Mouse (Mus musculus) heart, embryonic 16.5 days (tissue): ENCODE data around the gene Acsf2. TPM values are rescaled to one million over a fixed set of nuclear protein-coding genes. Genes with fewer than 3 reads are reported as not detected.

Experiments used
- ATAC-seq: fragments of 200-750 bp; cut with Nextera tagmentation; replicated peaks from 2 replicates; pipeline ENCODE4 v1.8.0; 2017; ENCODE audit warnings: moderate number of reproducible peaks; ENCODE audit not compliant: insufficient read depth, low FRiP score; ENCODE audit errors: extremely low read depth
- H3K27ac ChIP-seq: fragments of 300-500 bp; sonication (generic); 2 replicates; pipeline ENCODE4 v1.5.1; 2014; ENCODE audit warnings: mild to moderate bottlenecking, low read length, control low read depth, moderate library complexity
- H3K27me3 ChIP-seq: fragments of 300-500 bp; sonication (generic); 2 replicates; pipeline ENCODE4 v1.6.1; 2014; ENCODE audit warnings: low read length, mixed read lengths; ENCODE audit not compliant: control insufficient read depth, insufficient read depth
- H3K36me3 ChIP-seq: fragments of 300-500 bp; sonication (generic); 2 replicates; pipeline ENCODE4 v1.6.1; 2014; ENCODE audit not compliant: control insufficient read depth, insufficient read depth
- H3K4me1 ChIP-seq: fragments of 300-500 bp; sonication (generic); 2 replicates; pipeline ENCODE4 v1.6.1; 2014; ENCODE audit warnings: low read length, mixed read lengths; ENCODE audit not compliant: control insufficient read depth, insufficient read depth
- H3K4me2 ChIP-seq: fragments of 300-500 bp; sonication (generic); 2 replicates; pipeline ENCODE4 v1.6.1; 2014; ENCODE audit warnings: low read depth, mild to moderate bottlenecking, control low read depth, low read length
- H3K4me3 ChIP-seq: fragments of 300-500 bp; sonication (generic); 2 replicates; pipeline ENCODE4 v1.5.1; 2014; ENCODE audit warnings: mild to moderate bottlenecking, control low read depth, low read length
- H3K9ac ChIP-seq: fragments of 300-500 bp; sonication (generic); 2 replicates; pipeline ENCODE4 v1.6.1; 2014; ENCODE audit warnings: low read length, control low read depth
- H3K9me3 ChIP-seq: fragments of 300-500 bp; sonication (generic); replicated peaks from 2 replicates; pipeline ENCODE4 v1.6.1; 2016; ENCODE audit warnings: low read length; ENCODE audit not compliant: control insufficient read depth
- WGBS: fragments of 180-500 bp; shearing (Covaris S2); extraction: QIAGEN DNeasy Blood & Tissue Kit; methylation state at CpG from one replicate; pipeline ENCODE4 v1.1.7; 2014; 5-methylcytosine and 5-hydroxymethylcytosine counted together
- polyA plus RNA-seq: library from polyadenylated mRNA; unstranded; fragments of >200 nt; fragmentation: Nextera tagmentation; extraction: Ambion mirVana; gene quantifications from 2 replicates; pipeline ENCODE4 v1.2.1, GENCODE M21; 2015

Acsf2 gene
- polyA plus RNA-seq, 1 experiment from 2014 or later, result 2.7 TPM

DNA sequence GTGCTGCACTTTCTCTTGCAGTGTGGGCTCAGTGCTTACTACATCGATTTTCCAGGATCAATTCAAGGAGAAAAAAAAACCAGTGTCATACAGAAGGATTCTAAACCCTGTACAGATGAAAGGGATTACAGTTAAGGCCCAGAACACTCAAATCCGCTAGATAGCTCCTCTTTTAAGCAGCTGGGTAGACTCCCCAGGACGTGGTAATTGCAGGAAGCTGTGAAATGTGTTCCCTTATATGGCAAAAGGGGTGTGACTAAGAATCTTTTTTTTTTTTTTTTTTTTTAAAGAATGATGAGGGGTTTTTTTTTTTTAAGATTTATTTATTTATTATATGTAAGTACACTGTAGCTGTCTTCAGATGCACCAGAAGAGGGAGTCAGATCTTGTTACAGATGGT is 72.8 kb downstream of the Acsf2 start:
- H3K36me3 ChIP-seq, result no peaks in the 10 kb centered on the region
- no peak overlapping the region for H3K4me3 ChIP-seq
- no peak overlapping the region for H3K27ac ChIP-seq
- H3K4me2 ChIP-seq, result no peak overlapping the region
- ATAC-seq, result no peak
- no peaks in the 10 kb centered on the region for H3K9me3 ChIP-seq
- H3K4me1 ChIP-seq, result no peaks in the 10 kb centered on the region
- H3K9ac ChIP-seq, result no peak overlapping the region
- 63% methylated on average over 3 of the region's 3 CpGs for WGBS
- H3K27me3 ChIP-seq, result no peaks in the 10 kb centered on the region

DNA sequence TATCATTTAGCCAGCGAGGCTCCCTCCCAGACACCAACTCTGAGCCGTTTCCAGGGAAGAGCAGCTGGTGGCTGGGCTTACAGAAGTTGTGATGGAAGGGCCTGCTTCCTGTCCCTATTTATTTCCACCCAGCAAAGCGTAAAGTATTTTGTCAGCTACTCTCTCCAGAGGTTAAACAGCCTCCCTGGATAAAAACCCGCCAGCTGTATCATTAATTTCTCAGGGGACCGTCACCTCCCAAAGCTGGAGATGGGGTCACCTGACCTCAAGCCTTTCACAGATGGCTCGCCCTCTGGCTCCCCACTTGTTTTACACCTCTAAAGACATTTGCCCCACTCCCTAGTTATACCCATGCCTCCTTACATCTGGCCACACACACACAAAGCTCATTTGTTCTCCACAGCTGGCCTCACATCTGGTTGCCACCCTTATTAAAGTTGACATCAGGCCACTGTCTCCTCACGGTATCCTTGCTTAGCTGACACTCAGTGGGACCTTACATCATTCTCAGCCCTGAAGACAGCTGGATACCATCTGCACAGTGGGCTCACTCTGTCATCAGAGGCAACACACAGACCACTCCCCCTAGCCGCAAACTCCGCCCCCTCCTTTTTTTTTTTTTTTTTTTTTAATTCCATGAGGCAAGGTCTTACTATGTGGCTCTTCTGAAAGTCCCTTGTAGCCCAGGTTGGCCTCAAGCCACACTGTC is 75.3 kb downstream of the Acsf2 start:
- H3K27ac ChIP-seq, result no peak overlapping the region
- no peak overlapping the region for H3K4me2 ChIP-seq
- no peak overlapping the region for H3K4me3 ChIP-seq
- no peaks in the 10 kb centered on the region for H3K36me3 ChIP-seq
- no peaks in the 10 kb centered on the region for H3K27me3 ChIP-seq
- no peak overlapping the region for H3K9ac ChIP-seq
- no peaks in the 10 kb centered on the region for H3K9me3 ChIP-seq
- H3K4me1 ChIP-seq, result peaks cover 10% of the 10 kb centered on the region
- WGBS, result 55% methylated on average over 9 of the region's 9 CpGs
- no peak for ATAC-seq

DNA sequence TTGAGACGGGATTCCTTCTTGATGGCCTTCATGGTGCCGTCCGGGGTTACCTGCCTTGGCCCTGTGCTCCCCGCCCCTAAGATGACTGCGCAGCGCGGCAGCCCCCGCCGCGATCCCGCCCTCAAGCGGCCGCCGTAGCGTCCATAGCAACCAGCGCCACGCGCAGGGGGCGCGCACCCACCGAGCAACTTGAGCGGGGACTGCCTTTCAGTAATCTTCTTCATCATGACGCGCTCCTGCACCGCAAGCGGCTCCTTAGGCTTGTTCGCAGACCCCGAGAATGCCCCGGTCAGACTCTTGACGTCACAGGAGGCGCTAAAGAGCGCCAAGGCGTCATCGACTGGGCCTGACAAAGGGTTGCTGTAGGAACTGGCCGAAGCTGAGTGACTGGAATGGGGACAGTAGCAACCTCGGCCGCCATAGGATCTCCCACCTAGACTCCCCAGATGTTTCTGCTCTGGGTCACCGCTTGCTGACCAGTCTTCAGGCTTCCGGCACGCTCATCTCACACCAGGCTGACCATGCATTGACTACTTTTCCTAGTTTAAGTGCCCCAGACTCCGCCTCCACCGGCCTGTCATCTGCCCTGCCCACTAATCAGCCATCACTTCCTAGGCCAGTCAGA is 80.3 kb downstream of the Acsf2 start, which contains the start of gene Mycbpap:
TSS of gene Mycbpap (minus strand) at position 524 of the 625 bp plus-strand sequence.
- H3K9me3 ChIP-seq, result no peaks in the 10 kb centered on the region
- no peaks in the 10 kb centered on the region for H3K27me3 ChIP-seq
- under 1% methylated on average over 42 of the region's 42 CpGs for WGBS
- peak within 1 kb of the TSS; percentile 91 for H3K4me2 ChIP-seq
- peak within 1 kb of the TSS; percentile 72 for H3K9ac ChIP-seq
- peak within 1 kb of the TSS; percentile 19 for H3K27ac ChIP-seq
- ATAC-seq, result peak; percentile 76
- no peaks in the 10 kb centered on the region for H3K36me3 ChIP-seq
- peaks cover 18% of the 10 kb centered on the region for H3K4me1 ChIP-seq
- H3K4me3 ChIP-seq, result peak within 1 kb of the TSS; percentile 63

DNA sequence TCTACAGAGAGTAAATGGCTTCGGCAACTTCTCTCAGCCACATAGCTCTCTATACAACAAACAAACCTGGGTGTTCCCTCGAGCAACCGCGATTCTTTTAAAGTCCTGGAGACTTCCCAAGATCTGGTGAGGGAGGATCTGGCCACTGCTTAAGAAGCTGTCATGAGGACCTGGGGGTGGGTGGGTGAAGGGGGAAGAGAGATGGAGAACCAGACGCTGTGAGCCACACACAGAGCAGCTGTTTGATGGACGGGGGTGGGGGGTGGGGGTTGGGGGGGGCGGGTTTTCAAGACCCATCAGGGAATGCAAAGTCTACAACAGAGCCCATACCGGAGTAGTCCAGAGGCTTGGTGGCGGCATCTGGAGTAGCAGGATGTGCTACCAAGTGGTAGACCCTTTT is 88.2 kb downstream of the Acsf2 start:
- Histone ChIP-seq H3K9ac (no peak overlapping the region), H3K9me3 (peaks cover 7% of the 10 kb centered on the region; the same call in 1 of the 2 replicates), H3K36me3 (no peaks in the 10 kb centered on the region), H3K4me2 (no peak overlapping the region), H3K27me3 (no peaks in the 10 kb centered on the region), H3K4me1 (no peaks in the 10 kb centered on the region), H3K27ac (no peak overlapping the region), H3K4me3 (no peak overlapping the region)
- WGBS, result 44% methylated on average over 9 of the region's 9 CpGs
- no peak for ATAC-seq

DNA sequence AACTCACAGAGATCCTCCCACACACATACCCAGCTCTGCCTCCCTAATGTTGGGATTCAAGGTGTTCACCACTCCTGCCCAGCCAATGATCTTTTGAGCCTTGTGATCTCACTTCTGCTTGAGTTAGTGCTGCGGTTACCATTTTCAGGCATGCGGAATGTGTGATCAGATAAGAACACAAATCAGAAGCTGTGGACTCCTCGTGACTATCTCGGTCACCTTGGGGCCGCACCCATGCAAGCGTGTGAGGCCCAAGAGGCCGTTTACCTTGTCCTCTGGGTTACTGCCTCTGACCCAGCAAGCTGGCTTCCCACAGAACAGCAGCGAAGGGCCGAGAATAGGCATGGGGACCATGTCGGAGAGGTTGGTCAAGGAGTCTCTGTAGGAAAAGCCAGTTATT is 92.7 kb downstream of the Acsf2 start:
- Histone ChIP-seq H3K27me3 (no peaks in the 10 kb centered on the region), H3K9ac (no peak overlapping the region), H3K36me3 (no peaks in the 10 kb centered on the region), H3K4me2 (no peak overlapping the region), H3K27ac (no peak overlapping the region), H3K4me3 (no peak overlapping the region), H3K9me3 (peaks cover 7% of the 10 kb centered on the region; the same call in 1 of the 2 replicates), H3K4me1 (no peaks in the 10 kb centered on the region)
- no peak for ATAC-seq
- WGBS, result 65% methylated on average over 10 of the region's 10 CpGs

Other genes with a start within 250 kb of the Acsf2 start
- 1.1 and 1.3 TPM in 2 replicates for gene Abcc3, start 208.9 kb downstream of the Acsf2 start, polyA plus RNA-seq
- gene Cacna1g, start 127.7 kb downstream of the Acsf2 start, polyA plus RNA-seq, result 5.8 and 7.6 TPM in 2 replicates
- gene Spata20, start 115.7 kb downstream of the Acsf2 start, polyA plus RNA-seq, result 0.08 and 0.25 TPM in 2 replicates
- gene Epn3, start 101.9 kb downstream of the Acsf2 start, polyA plus RNA-seq, result 13.6 and 17.9 TPM in 2 replicates
- gene Mycbpap, start 80.1 kb downstream of the Acsf2 start, polyA plus RNA-seq, result 5.7 and 9.1 TPM in 2 replicates
- gene Rsad1, start 52.6 kb downstream of the Acsf2 start, polyA plus RNA-seq, result 7.3 and 8.0 TPM in 2 replicates
- gene Chad, start 36.8 kb downstream of the Acsf2 start, polyA plus RNA-seq, result 2.0 and 2.1 TPM in 2 replicates
- 120 and 123 TPM in 2 replicates for gene Lrrc59, start 27.9 kb upstream of the Acsf2 start, polyA plus RNA-seq
- gene Mrpl27, start 51.9 kb upstream of the Acsf2 start, polyA plus RNA-seq, result 123 and 134 TPM in 2 replicates
- gene Eme1, start 52.1 kb upstream of the Acsf2 start, polyA plus RNA-seq, result 9.9 and 11.3 TPM in 2 replicates
- gene Xylt2, start 75.6 kb upstream of the Acsf2 start, polyA plus RNA-seq, result 11.6 and 12.9 TPM in 2 replicates
- gene Gm11541, start 102.6 kb upstream of the Acsf2 start, polyA plus RNA-seq, result not detected in 2 replicates
- 0.39 TPM in 1 of 2 replicates, not detected in the other for gene Cdc34b, start 139.9 kb upstream of the Acsf2 start, polyA plus RNA-seq
- gene Tmem92, start 180.8 kb upstream of the Acsf2 start, polyA plus RNA-seq, result 0.07 TPM in 1 of 2 replicates, not detected in the other